Mouse (Mus musculus) bone marrow, adult 2 months (tissue): Measurements from ENCODE around the gene 4930402H24Rik.

ENCODE experiments used
- CTCF ChIP-seq: fragments of 200-500 bp; IDR thresholded peaks from 2 replicates; pipeline ENCODE4 v1.5.1; 2011; ENCODE audit warnings: low read length, control low read depth; ENCODE audit not compliant: control insufficient read depth, insufficient read depth
- POLR2A ChIP-seq: fragments of 200-500 bp; IDR thresholded peaks from 2 replicates; pipeline ENCODE4 v1.6.1; 2011; ENCODE audit warnings: low read depth, mild to moderate bottlenecking, control low read depth, low read length, borderline replicate concordance; ENCODE audit not compliant: control insufficient read depth

DNA sequence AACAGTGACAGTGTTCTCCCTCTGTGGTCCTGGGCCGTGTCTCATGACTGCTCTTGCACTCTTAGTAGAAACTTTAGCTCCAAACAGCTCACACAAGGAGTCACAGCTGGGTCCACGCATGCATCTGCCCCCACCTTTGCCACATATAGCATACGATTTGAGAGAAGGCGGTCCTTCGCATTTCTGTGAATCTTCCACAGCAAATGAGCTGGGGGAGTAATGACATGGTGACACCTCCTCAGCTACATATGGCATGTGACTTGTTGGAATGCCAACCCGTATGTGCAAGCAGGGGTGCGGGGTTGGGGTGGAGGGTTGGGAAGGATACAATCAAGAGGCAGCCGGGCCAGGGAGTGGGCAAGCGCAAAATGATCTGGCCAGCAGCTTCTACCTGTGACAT, 249.7 kb downstream of the 4930402H24Rik start:
- TF ChIP-seq POLR2A = no peak
- no peak for TF ChIP-seq CTCF
